Mouse (Mus musculus) limb, embryonic 14.5 days (tissue): ENCODE measurements around the gene Fam71e1. TPM values are rescaled to one million over a fixed set of nuclear protein-coding genes. Genes with fewer than 3 reads are reported as not detected.

Experiments
- ATAC-seq: fragments of 200-750 bp; cut with Nextera tagmentation; 2 replicates; pipeline ENCODE4 v1.8.0; 2017; ENCODE audit warnings: low read depth, moderate number of reproducible peaks, moderate TSS enrichment; ENCODE audit not compliant: low FRiP score
- DNase-seq: peaks from one replicate; pipeline ENCODE4 v3.0.0-alpha.2; 2015; ENCODE audit warnings: low spot score
- H3K27ac ChIP-seq: fragments of 300-500 bp; sonication (generic); replicated peaks from 2 replicates; pipeline ENCODE4 v1.5.1; 2014; ENCODE audit warnings: low read depth, mild to moderate bottlenecking, low read length, moderate library complexity, mixed read lengths
- H3K27me3 ChIP-seq: fragments of 300-500 bp; sonication (generic); 2 replicates; pipeline ENCODE4 v1.6.1; 2014; ENCODE audit warnings: low read length, mixed read lengths; ENCODE audit not compliant: control insufficient read depth, insufficient read depth
- H3K36me3 ChIP-seq: fragments of 300-500 bp; sonication (generic); 2 replicates; pipeline ENCODE4 v1.6.1; 2014; ENCODE audit warnings: mild to moderate bottlenecking, low read length, moderate library complexity, mixed read lengths; ENCODE audit not compliant: control insufficient read depth, insufficient read depth
- H3K4me1 ChIP-seq: fragments of 300-500 bp; sonication (generic); 2 replicates; pipeline ENCODE4 v1.6.1; 2014; ENCODE audit warnings: antibody characterized with exemption, low read length, mixed read lengths; ENCODE audit not compliant: control insufficient read depth, insufficient read depth
- H3K4me2 ChIP-seq: fragments of 300-500 bp; sonication (generic); replicated peaks from 2 replicates; pipeline ENCODE4 v1.6.1; 2014; ENCODE audit warnings: low read depth, mild to moderate bottlenecking, low read length, moderate library complexity; ENCODE audit not compliant: severe bottlenecking
- H3K4me3 ChIP-seq: fragments of 300-500 bp; sonication (generic); replicated peaks from 2 replicates; pipeline ENCODE4 v1.5.1; 2014; ENCODE audit warnings: low read length
- H3K9ac ChIP-seq: fragments of 300-500 bp; sonication (generic); 2 replicates; pipeline ENCODE4 v1.6.1; 2014; ENCODE audit warnings: mild to moderate bottlenecking, low read depth, low read length, moderate library complexity; ENCODE audit not compliant: severe bottlenecking
- H3K9me3 ChIP-seq: fragments of 300-500 bp; sonication (generic); 2 replicates; pipeline ENCODE4 v1.6.1; 2016; ENCODE audit warnings: low read length; ENCODE audit not compliant: control insufficient read depth
- POLR2A ChIP-seq: fragments of 200-500 bp; IDR thresholded peaks from 2 replicates; pipeline ENCODE4 v1.8.0; 2012; ENCODE audit warnings: inconsistent platforms, mild to moderate bottlenecking, moderate library complexity, borderline replicate concordance; ENCODE audit not compliant: insufficient read depth, insufficient read length; ENCODE audit errors: extremely low read depth
- WGBS: fragments of 180-500 bp; shearing (Covaris S2); extraction: QIAGEN DNeasy Blood & Tissue Kit; methylation state at CpG from one replicate; pipeline ENCODE4 v1.1.7; 2014; 5-methylcytosine and 5-hydroxymethylcytosine counted together
- polyA plus RNA-seq, 2 experiments: library from polyadenylated mRNA; depleted of rRNA in 1 of 2; stranded (reverse) in 1 of 2; unstranded in 1 of 2; fragments of >200 nt; fragmentation: Nextera tagmentation in 1 of 2; extraction: Ambion mirVana in 1 of 2; gene quantifications; 2 replicates each; pipeline versions ENCODE4 v1.2.1 to v1.2.3; 2012 to 2014

Fam71e1 gene
- polyA plus RNA-seq, 2 experiments = 12.2 to 21.5 TPM

DNA sequence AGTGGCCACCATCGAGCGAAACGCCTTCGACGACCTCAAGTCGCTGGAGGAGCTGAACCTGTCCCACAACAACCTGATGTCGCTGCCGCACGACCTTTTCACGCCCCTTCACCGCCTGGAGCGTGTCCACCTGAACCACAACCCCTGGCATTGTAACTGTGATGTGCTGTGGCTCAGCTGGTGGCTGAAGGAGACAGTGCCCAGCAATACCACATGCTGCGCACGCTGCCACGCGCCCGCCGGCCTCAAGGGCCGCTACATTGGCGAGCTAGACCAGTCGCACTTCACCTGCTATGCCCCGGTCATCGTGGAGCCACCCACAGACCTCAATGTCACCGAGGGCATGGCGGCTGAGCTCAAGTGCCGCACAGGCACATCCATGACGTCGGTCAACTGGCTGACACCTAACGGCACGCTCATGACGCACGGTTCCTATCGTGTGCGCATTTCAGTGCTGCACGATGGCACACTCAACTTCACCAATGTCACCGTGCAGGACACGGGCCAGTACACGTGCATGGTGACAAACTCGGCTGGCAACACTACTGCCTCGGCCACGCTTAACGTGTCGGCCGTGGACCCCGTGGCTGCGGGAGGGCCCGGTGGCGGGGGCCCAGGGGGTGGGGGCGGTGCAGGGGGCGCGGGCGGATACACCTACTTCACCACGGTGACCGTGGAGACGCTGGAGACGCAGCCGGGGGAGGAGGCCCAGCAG, 34.7 kb upstream of the Fam71e1 start:
- Histone ChIP-seq H3K27ac (no peak overlapping the region), H3K9me3 (no peaks in the 10 kb centered on the region), H3K4me2 (no peak overlapping the region), H3K27me3 (peaks cover 39% of the 10 kb centered on the region), H3K4me1 (peaks cover 2% of the 10 kb centered on the region; the same call in 1 of the 2 replicates), H3K36me3 (0 out of 2 replicates have a peak, but pooled peaks cover 9% of the 10 kb centered on the region), H3K9ac (no peak overlapping the region), H3K4me3 (peak overlapping the region; percentile 27; the same call in 1 of the 2 replicates)
- TF ChIP-seq POLR2A = no peak
- ATAC-seq (no peak), DNase-seq (no peak)
- 52% methylated on average over 51 of the region's 57 CpGs for WGBS

DNA sequence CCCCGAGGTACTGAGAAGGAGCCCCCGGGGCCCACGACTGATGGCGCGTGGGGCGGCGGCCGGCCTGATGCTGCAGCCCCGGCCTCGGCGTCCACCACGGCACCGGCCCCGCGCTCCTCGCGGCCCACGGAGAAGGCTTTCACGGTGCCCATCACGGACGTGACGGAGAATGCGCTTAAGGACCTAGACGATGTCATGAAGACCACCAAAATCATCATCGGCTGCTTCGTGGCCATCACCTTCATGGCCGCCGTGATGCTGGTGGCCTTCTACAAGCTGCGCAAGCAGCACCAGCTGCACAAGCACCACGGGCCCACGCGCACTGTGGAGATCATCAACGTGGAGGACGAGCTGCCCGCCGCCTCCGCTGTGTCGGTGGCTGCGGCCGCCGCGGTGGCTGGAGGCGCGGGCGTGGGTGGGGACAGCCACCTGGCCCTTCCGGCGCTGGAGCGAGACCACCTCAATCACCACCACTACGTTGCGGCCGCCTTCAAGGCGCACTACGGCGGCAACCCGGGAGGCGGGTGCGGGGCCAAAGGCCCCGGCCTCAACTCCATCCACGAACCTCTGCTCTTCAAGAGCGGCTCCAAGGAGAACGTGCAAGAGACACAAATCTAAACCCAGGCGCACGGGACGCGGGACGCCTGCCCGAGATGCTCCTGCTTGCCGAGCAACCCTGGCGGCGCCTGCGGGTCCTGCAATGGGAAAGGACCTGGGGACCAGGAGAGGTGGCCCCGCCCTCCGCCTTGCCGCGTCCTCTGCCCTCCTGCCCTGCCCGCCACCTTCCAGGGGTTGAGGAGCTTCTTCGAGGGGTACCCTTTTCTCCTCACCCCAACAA, 33.9 kb upstream of the Fam71e1 start:
- Histone ChIP-seq H3K4me1 (peaks cover 2% of the 10 kb centered on the region; the same call in 1 of the 2 replicates), H3K36me3 (0 out of 2 replicates have a peak, but pooled peaks cover 9% of the 10 kb centered on the region), H3K9me3 (no peaks in the 10 kb centered on the region), H3K27ac (no peak overlapping the region), H3K9ac (no peak overlapping the region), H3K4me2 (peak overlapping the region; percentile 43), H3K27me3 (peaks cover 39% of the 10 kb centered on the region), H3K4me3 (peak overlapping the region; percentile 27)
- no peak for TF ChIP-seq POLR2A
- DNase-seq = no peak
- no peak for ATAC-seq
- WGBS = 10% methylated on average over 60 of the region's 77 CpGs

DNA sequence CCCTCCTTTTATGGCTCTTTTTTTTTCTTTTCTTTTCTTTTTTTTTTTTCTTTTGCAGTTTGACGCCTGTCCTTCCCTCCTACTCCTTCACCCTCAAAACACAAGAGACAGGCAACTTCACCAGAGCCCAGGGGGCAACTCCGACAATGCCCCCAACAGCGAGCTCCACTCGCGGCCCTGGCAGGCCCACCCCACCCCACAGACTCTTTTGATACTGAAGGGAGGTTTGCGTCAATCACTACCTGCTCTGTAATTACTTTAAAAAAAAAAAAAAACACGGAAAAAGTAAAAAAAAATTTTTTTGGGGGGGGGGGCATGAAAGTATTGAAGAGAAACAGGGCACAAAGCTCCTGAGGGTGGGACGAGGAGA, 33.3 kb upstream of the Fam71e1 start:
- Histone ChIP-seq H3K9ac (no peak overlapping the region), H3K4me2 (peak overlapping the region; percentile 43), H3K4me3 (peak overlapping the region; percentile 27; the same call in 1 of the 2 replicates), H3K36me3 (0 out of 2 replicates have a peak, but pooled peaks cover 9% of the 10 kb centered on the region), H3K9me3 (no peaks in the 10 kb centered on the region), H3K27me3 (peaks cover 39% of the 10 kb centered on the region), H3K4me1 (peaks cover 2% of the 10 kb centered on the region; the same call in 1 of the 2 replicates), H3K27ac (no peak overlapping the region)
- WGBS = 27% methylated on average over 7 of the region's 8 CpGs
- DNase-seq (no peak), ATAC-seq (no peak)
- no peak for TF ChIP-seq POLR2A

DNA sequence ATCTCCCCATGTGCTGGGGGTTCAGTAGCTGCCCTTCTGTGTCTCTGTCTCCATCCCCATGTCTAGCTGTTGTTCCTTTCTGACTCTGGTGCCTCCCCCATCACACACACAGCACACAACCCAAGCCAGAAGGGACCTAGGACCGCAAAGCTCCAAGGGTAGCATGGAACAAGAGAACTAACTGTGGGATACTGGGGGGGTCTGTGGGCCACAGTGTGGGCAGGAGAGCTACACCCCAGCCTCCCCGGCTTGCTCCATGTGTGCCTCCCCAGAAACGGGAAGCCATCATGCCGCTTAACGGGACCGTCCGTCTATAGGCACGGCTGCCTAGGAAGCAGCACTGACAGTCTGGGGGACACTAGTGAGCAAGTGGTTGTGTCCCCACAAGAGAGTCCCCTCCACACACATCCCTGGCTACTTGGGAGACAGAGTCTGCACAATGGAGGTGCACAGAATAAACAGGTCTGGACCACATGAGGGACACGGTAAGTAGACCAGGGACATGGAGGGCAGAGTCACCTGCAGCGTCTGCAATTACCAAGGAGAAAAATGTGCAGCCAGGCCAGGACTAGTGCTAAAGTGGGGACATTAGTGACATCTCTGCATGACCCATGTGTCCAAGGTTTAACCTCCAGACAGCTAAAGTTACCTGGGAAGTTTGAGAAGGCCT, 32.7 kb upstream of the Fam71e1 start:
- 83% methylated on average over 10 of the region's 10 CpGs for WGBS
- Histone ChIP-seq H3K4me3 (no peak overlapping the region), H3K4me1 (peaks cover 2% of the 10 kb centered on the region; the same call in 1 of the 2 replicates), H3K9ac (no peak overlapping the region), H3K27ac (no peak overlapping the region), H3K27me3 (peaks cover 39% of the 10 kb centered on the region), H3K9me3 (no peaks in the 10 kb centered on the region), H3K4me2 (no peak overlapping the region), H3K36me3 (0 out of 2 replicates have a peak, but pooled peaks cover 9% of the 10 kb centered on the region)
- no peak for TF ChIP-seq POLR2A
- ATAC-seq = no peak
- DNase-seq = no peak

DNA sequence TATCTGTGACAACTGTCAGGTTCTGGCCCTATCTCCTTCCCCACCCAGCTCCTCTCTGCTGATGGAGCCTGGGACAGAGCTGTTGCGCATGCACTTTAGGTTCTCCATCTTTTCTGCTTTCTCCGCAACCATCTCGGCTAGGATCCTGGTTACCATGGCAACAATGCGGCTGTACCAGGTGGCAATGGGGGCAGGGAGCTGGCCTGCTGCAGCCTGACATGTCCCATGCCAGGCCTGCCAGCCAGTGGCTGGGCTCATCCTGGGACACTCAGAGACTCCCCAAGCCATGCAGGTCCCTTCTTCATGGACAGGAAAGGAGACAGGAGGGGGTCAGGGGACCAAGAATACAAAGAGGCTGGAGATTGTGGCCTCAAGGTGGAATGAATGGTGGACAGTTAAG, 31.9 kb upstream of the Fam71e1 start:
- H3K27me3 ChIP-seq = peaks cover 39% of the 10 kb centered on the region
- H3K9ac ChIP-seq = no peak overlapping the region
- TF ChIP-seq POLR2A = no peak
- WGBS = 23% methylated on average over 4 of the region's 4 CpGs
- DNase-seq (no peak), ATAC-seq (no peak)
- H3K9me3 ChIP-seq = no peaks in the 10 kb centered on the region
- H3K4me2 ChIP-seq = no peak overlapping the region
- H3K4me1 ChIP-seq = peaks cover 2% of the 10 kb centered on the region; the same call in 1 of the 2 replicates
- H3K4me3 ChIP-seq = no peak overlapping the region
- H3K27ac ChIP-seq = no peak overlapping the region
- peaks cover 9% of the 10 kb centered on the region; the same call in 1 of the 2 replicates for H3K36me3 ChIP-seq
